Mouse (Mus musculus): ENCODE measurements around the gene Gm47791. TPM values are rescaled to one million over a fixed set of nuclear protein-coding genes. Genes with fewer than 3 reads are reported as not detected.

Gm47791 gene
- polyA plus RNA-seq, 2 experiments, result not detected

DNA sequence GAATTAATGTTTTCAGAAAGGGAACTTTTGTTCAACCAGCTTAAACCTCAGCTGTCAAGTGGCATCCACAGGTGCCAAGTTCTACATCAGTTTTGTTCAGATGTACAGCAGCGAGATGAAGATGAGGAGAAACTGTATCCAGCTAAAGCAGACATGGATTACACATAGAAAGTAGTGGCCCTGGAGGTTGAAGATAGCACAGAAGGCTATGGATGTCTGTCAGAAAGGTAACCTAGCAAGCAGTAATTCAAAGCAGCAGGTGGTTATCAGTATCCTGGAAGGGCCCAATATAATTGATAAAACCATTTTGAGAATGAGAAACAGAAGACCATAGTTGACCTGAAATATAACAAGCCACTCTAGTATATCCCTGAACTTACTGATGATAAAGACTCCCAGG, 37.7 kb downstream of the Gm47791 start:
- Histone ChIP-seq H3K36me3 (replicated peaks; ENCODE audit: control insufficient read depth, insufficient read depth, low read depth) (peaks cover 74% of the 10 kb centered on the region), H3K4me1 (replicated peaks; ENCODE audit: control insufficient read depth in 2 of 2, insufficient read depth in 2 of 2, low read length in 1 of 2) (0 out of 4 replicates have a peak, but pooled peaks cover 0 to 2% of the 10 kb centered on the region in 2 experiments), H3K4me2 (ENCODE audit: low read depth) (no peak overlapping the region), H3K27me3 (ENCODE audit: control insufficient read depth, insufficient read depth, low read length) (no peaks in the 10 kb centered on the region), H3K4me3 (ENCODE audit: insufficient read depth in 1 of 2, low read depth in 2 of 2, low read length in 2 of 2) (no peak overlapping the region), H3K27ac (no peak overlapping the region), H3K9me3 (ENCODE audit: control insufficient read depth, low read length) (no peaks in the 10 kb centered on the region), H3K9ac (replicated peaks) (no peak overlapping the region)
- 36% methylated on average over 1 of the region's 1 CpGs for WGBS (ENCODE audit: insufficient replicate concordance)
- ATAC-seq (ENCODE audit: insufficient read depth), result peak; percentile 62; the same call in 1 of the 2 replicates
- no peak for DNase-seq (ENCODE audit: low read depth in 3 of 3, low spot score in 3 of 3)
- TF ChIP-seq EP300 (IDR thresholded peaks at IDR 0.05; ENCODE audit: low read depth) (peak; percentile 39), CTCF (IDR thresholded peaks at IDR 0.05; ENCODE audit: low read depth) (no peak)

DNA sequence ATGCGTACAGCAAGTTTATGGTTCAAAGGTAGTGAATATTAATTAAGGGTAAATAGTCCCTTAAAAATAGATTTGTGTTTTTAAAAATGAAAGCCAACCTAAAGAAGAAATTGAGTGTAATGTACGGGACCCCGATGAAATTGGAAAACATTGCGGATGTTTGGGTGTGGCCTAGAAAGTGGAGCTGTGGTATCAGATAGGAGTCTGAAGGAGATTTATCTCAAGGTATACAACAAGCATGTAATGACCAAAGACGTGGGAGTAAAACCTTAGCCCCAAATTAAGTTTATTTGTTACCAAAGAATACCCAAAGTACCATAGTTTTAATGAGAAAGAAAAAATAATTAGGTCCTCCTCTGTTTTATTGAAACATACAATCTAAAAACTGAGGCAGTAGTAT, 44.6 kb downstream of the Gm47791 start:
- Histone ChIP-seq H3K4me1 (replicated peaks; ENCODE audit: control insufficient read depth in 2 of 2, insufficient read depth in 2 of 2, low read length in 1 of 2) (peaks cover 13% of the 10 kb centered on the region in 2 experiments), H3K9ac (replicated peaks) (peak overlapping the region; percentile 92), H3K4me3 (ENCODE audit: insufficient read depth in 1 of 2, low read depth in 2 of 2, low read length in 2 of 2) (peak overlapping the region; percentile 78 to 91; a peak in 3 of 4 replicates), H3K27me3 (ENCODE audit: control insufficient read depth, insufficient read depth, low read length) (no peaks in the 10 kb centered on the region; the same call in 1 of the 2 replicates), H3K27ac (peak overlapping the region; percentile 87), H3K4me2 (ENCODE audit: low read depth) (peak overlapping the region; percentile 88), H3K36me3 (replicated peaks; ENCODE audit: control insufficient read depth, insufficient read depth, low read depth) (peaks cover 37% of the 10 kb centered on the region), H3K9me3 (ENCODE audit: control insufficient read depth, low read length) (no peaks in the 10 kb centered on the region)
- WGBS (ENCODE audit: insufficient replicate concordance), result 21% methylated on average over 5 of the region's 5 CpGs
- DNase-seq (ENCODE audit: low read depth in 3 of 3, low spot score in 3 of 3), result peak in 2 of 3 experiments; percentile 39 to 55
- ATAC-seq (ENCODE audit: insufficient read depth), result no peak
- TF ChIP-seq CTCF (IDR thresholded peaks at IDR 0.05; ENCODE audit: low read depth) (no peak), EP300 (IDR thresholded peaks at IDR 0.05; ENCODE audit: low read depth) (peak; percentile 58; the same call in 1 of the 2 replicates)

DNA sequence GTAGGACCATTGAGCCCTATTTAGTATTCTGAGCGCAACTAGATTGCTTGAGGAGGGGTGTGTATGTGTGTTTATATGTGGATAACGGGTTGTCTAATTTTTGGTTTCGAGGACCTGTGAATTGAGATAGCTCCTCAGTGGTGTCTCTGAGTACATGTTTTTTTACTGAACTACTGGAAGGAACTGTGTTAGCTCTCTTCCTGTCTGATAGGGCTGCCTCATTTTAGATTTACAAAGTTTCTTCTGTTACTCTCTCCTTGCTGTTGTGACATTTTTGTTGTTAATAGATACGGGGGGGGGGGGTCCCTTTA, 45.2 kb downstream of the Gm47791 start:
- ATAC-seq (ENCODE audit: insufficient read depth) (peak; percentile 34; the same call in 1 of the 2 replicates), DNase-seq (ENCODE audit: low read depth in 3 of 3, low spot score in 3 of 3) (peak; percentile 50 to 58 (median 56))
- H3K36me3 ChIP-seq (replicated peaks; ENCODE audit: control insufficient read depth, insufficient read depth, low read depth), result peaks cover 30% of the 10 kb centered on the region
- H3K4me3 ChIP-seq (ENCODE audit: insufficient read depth in 1 of 2, low read depth in 2 of 2, low read length in 2 of 2), result peak overlapping the region; percentile 78 to 91
- WGBS (ENCODE audit: insufficient replicate concordance), result 11% methylated on average over 4 of the region's 4 CpGs
- H3K27me3 ChIP-seq (ENCODE audit: control insufficient read depth, insufficient read depth, low read length), result no peaks in the 10 kb centered on the region; the same call in 1 of the 2 replicates
- TF ChIP-seq EP300 (IDR thresholded peaks at IDR 0.05; ENCODE audit: low read depth) (no peak), CTCF (IDR thresholded peaks at IDR 0.05; ENCODE audit: low read depth) (no peak)
- no peaks in the 10 kb centered on the region for H3K9me3 ChIP-seq (ENCODE audit: control insufficient read depth, low read length)
- peak overlapping the region; percentile 88 for H3K4me2 ChIP-seq (ENCODE audit: low read depth)
- H3K9ac ChIP-seq (replicated peaks), result peak overlapping the region; percentile 92
- H3K27ac ChIP-seq, result peak overlapping the region; percentile 87
- peaks cover 13% of the 10 kb centered on the region in 2 experiments for H3K4me1 ChIP-seq (replicated peaks; ENCODE audit: control insufficient read depth in 2 of 2, insufficient read depth in 2 of 2, low read length in 1 of 2)

DNA sequence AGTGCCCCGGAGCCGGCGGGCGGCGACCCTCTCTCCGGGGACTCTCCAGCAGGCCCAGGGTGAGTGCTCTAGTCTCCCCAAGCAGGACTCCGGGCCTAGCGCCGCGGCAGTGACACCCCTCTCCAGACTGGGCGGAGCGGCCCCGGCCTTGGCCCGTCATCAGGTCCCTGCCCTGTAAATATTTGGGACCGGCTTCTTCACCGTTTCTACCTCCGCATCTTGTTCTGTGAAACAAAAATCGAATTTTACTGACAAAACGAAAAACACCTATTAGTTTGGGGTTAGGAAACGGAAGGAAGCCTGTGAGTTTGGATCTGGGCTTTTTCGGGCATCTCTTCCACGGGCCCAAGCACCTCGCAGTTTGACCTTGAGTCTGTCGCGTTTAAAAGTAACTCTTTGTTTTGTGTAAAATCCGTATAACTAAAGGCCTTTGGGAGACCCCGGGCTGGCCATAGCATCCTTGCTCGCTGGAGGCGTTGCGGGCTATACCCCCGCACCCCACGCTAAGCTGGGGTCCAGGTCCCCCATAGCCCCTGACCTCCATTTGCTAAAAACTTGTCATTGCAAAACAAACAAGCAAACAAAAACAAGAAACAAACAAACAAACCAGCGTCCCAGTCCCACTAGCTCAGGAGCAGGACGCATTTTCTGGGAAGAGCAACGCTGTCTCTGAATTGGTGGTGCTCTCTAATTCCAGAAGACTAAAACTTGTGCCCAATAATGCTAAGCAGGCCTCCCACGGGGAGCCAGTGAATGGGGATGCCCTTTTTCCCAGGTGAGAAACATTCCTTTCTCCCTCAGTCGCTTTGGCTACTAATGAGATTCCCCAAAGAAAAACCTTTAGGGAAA, 45.8 kb downstream of the Gm47791 start:
- peaks cover 25% of the 10 kb centered on the region for H3K36me3 ChIP-seq (replicated peaks; ENCODE audit: control insufficient read depth, insufficient read depth, low read depth)
- H3K4me3 ChIP-seq (ENCODE audit: insufficient read depth in 1 of 2, low read depth in 2 of 2, low read length in 2 of 2), result peak overlapping the region; percentile 78 to 91
- no peaks in the 10 kb centered on the region for H3K9me3 ChIP-seq (ENCODE audit: control insufficient read depth, low read length)
- H3K9ac ChIP-seq (replicated peaks), result peak overlapping the region; percentile 92
- TF ChIP-seq CTCF (IDR thresholded peaks at IDR 0.05; ENCODE audit: low read depth), result no peak
- no peak for TF ChIP-seq EP300 (IDR thresholded peaks at IDR 0.05; ENCODE audit: low read depth)
- peak overlapping the region; percentile 87 for H3K27ac ChIP-seq
- H3K27me3 ChIP-seq (ENCODE audit: control insufficient read depth, insufficient read depth, low read length), result no peaks in the 10 kb centered on the region; the same call in 1 of the 2 replicates
- under 1% methylated on average over 37 of the region's 37 CpGs for WGBS (ENCODE audit: insufficient replicate concordance)
- peak overlapping the region; percentile 88 for H3K4me2 ChIP-seq (ENCODE audit: low read depth)
- peaks cover 13 to 15% of the 10 kb centered on the region in 2 experiments for H3K4me1 ChIP-seq (replicated peaks; ENCODE audit: control insufficient read depth in 2 of 2, insufficient read depth in 2 of 2, low read length in 1 of 2)
- peak; percentile 97 for ATAC-seq (ENCODE audit: insufficient read depth)
- peak in 2 of 3 experiments; percentile 71 to 74 for DNase-seq (ENCODE audit: low read depth in 3 of 3, low spot score in 3 of 3)

Data from liver, embryonic 14.5 days (tissue).